Comparison of ENCODE assay signal across 10 mouse cellular contexts in genomic region chr13:54750699-54751098, GRCm38 (mm10). TPM values are rescaled to one million over a fixed set of nuclear protein-coding genes. Genes with fewer than 3 reads are reported as not detected.
DNase-seq lines count a peak whose midpoint lies in the region; ATAC-seq and TF ChIP-seq lines count a peak whose summit lies in the region.
"Had no signal": no experiment of that assay in that cellular context is flagged by ENCODE, and none has a peak within 500 bp of the region (broad histone marks: within the 10 kb centered on the region; RNA-seq: fewer than 3 reads in every experiment).

No protein-coding gene starts in this region.

- TF ChIP-seq POLR2A in kidney, adult 2 months (IDR thresholded peaks at IDR 0.05; ENCODE audit: low read depth, low read length) = no peak

- peak; percentile 26 for DNase-seq in CD4-positive, CD25-positive, alpha-beta regulatory T cell, adult 2 months (ENCODE audit: low read depth, low spot score)
- peak; percentile 8 for DNase-seq in kidney, adult 2 months
- peak; percentile 54 for DNase-seq in induced T-regulatory cell, adult 2 months (ENCODE audit: low read depth)
- DNase-seq in cerebellum, adult 9-10 months = no peak
- DNase-seq in right cerebral cortex, postnatal 36 days (ENCODE audit: low spot score in 2 of 2) = no peak
- DNase-seq: spleen, adult 18-20 months had no signal

- H3ac ChIP-seq in C2C12 (ENCODE audit: control insufficient read depth, insufficient read length, low read depth) = no peak overlapping the region

- no peak overlapping the region for H3K9ac ChIP-seq in kidney, embryonic 14.5 days (ENCODE audit: low read depth, low read length)

- no peaks in the 10 kb centered on the region for H3K36me3 ChIP-seq in kidney, adult 2 months (ENCODE audit: control insufficient read depth, insufficient read depth, low read length)
- H3K36me3 ChIP-seq in kidney, embryonic 14.5 days (ENCODE audit: control insufficient read depth, insufficient read depth, low read length) = no peaks in the 10 kb centered on the region
- H3K36me3 ChIP-seq in C2C12 (ENCODE audit: control insufficient read depth, insufficient read depth) = no peaks in the 10 kb centered on the region

- no peak for TF ChIP-seq CTCF in kidney, adult 2 months (conservative IDR thresholded peaks at IDR 0.05; ENCODE audit: insufficient read depth, insufficient read length, low read depth, low read length)
- TF ChIP-seq CTCF in C2C12 (IDR thresholded peaks at IDR 0.05; ENCODE audit: control insufficient read depth, insufficient read depth, insufficient read length) = no peak

- no peak overlapping the region for H3K27ac ChIP-seq in kidney, adult 2 months (ENCODE audit: insufficient read depth, low read depth, low read length)
- no peak overlapping the region for H3K27ac ChIP-seq in kidney, embryonic 14.5 days (ENCODE audit: low read depth, low read length)

- WGBS in kidney, adult 2 months = 2% methylated on average over 8 of the region's 8 CpGs
- 2% methylated on average over 8 of the region's 8 CpGs for WGBS in kidney, embryonic 14.5 days

- H3K79me3 ChIP-seq in C2C12 (ENCODE audit: low read depth) = no peaks in the 10 kb centered on the region

- ATAC-seq in CD4-positive, CD25-positive, alpha-beta regulatory T cell, adult 4 months = no peak
- ATAC-seq in kidney, embryonic 14.5 days (ENCODE audit: low FRiP score, low TSS enrichment) = no peak

- no peak overlapping the region for H3K4me3 ChIP-seq in kidney, adult 2 months (ENCODE audit: insufficient read depth, low read depth, low read length)
- H3K4me3 ChIP-seq in kidney, embryonic 14.5 days (ENCODE audit: low read length) = no peak overlapping the region
- no peak overlapping the region for H3K4me3 ChIP-seq in C2C12 (ENCODE audit: insufficient read depth, poor library complexity, severe bottlenecking)

- no peaks in the 10 kb centered on the region for H3K27me3 ChIP-seq in kidney, adult 2 months (replicated peaks; ENCODE audit: control insufficient read depth, insufficient read depth, low read length)
- peaks cover 39% of the 10 kb centered on the region for H3K27me3 ChIP-seq in kidney, embryonic 14.5 days (ENCODE audit: control insufficient read depth, insufficient read depth, low read length)
- peaks cover 24% of the 10 kb centered on the region for H3K27me3 ChIP-seq in C2C12 (ENCODE audit: control insufficient read depth, insufficient read depth, insufficient read length)

- no peaks in the 10 kb centered on the region for H3K79me2 ChIP-seq in C2C12 (ENCODE audit: control insufficient read depth, insufficient read depth)

- H3K4me2 ChIP-seq in kidney, embryonic 14.5 days (replicated peaks; ENCODE audit: low read depth, low read length) = no peak overlapping the region

- H3K9me3 ChIP-seq in kidney, embryonic 14.5 days (ENCODE audit: control insufficient read depth, low read length) = no peaks in the 10 kb centered on the region

- H3K4me1 ChIP-seq in kidney, adult 2 months (ENCODE audit: control insufficient read depth, insufficient read depth, low read length) = no peaks in the 10 kb centered on the region
- H3K4me1 ChIP-seq in kidney, embryonic 14.5 days (ENCODE audit: control insufficient read depth, insufficient read depth, low read length) = peaks cover 4% of the 10 kb centered on the region; the same call in 1 of the 2 replicates

TF ChIP-seq in C2C12, 6 proteins besides CTCF, POLR2A, EP300 and RAD21:
- TF ChIP-seq CEBPB (IDR thresholded peaks at IDR 0.05; ENCODE audit: low read depth) (no peak), MAX (IDR thresholded peaks at IDR 0.05) (peak; percentile 89)

RNA-seq across cellular contexts. Expression of gene Gprin1, which starts 1.0 kb away (rescaled TPM):
- polyA plus RNA-seq in CD4-positive, CD25-positive, alpha-beta regulatory T cell, adult 4 months (2017; shearing (Covaris generic)) = not detected
- polyA plus RNA-seq in kidney, adult 2 months (2012; rRNA removed) = 0.03 and 0.04 TPM in 2 replicates
- 0.31 and 0.41 TPM in 2 replicates for polyA plus RNA-seq in kidney, embryonic 14.5 days (2014; fragmentation: Nextera tagmentation; extraction: Ambion mirVana)
- 0.20 TPM for polyA plus RNA-seq in C2C12 (2012; fragmentation: generic; extraction: Trizol)

RNA-seq across cellular contexts. Expression of gene Sncb, which starts 15.7 kb away (rescaled TPM):
- 1 to 10 TPM in 1 of 2 experiments, under 1 TPM in 1; 0.30 to 1.1 TPM for polyA plus RNA-seq in CD4-positive, CD25-positive, alpha-beta regulatory T cell, adult 4 months (2017; shearing (Covaris generic))
- 0.15 and 0.41 TPM in 2 replicates for polyA plus RNA-seq in kidney, adult 2 months (2012; rRNA removed)
- not detected in 2 replicates for polyA plus RNA-seq in kidney, embryonic 14.5 days (2014; fragmentation: Nextera tagmentation; extraction: Ambion mirVana)
- not detected for polyA plus RNA-seq in C2C12 (2012; fragmentation: generic; extraction: Trizol)

RNA-seq across cellular contexts. Expression of gene Eif4e1b, which starts 33.1 kb away (rescaled TPM):
- not detected for polyA plus RNA-seq in CD4-positive, CD25-positive, alpha-beta regulatory T cell, adult 4 months (2017; shearing (Covaris generic))
- polyA plus RNA-seq in kidney, adult 2 months (2012; rRNA removed) = not detected in 2 replicates
- not detected in 2 replicates for polyA plus RNA-seq in kidney, embryonic 14.5 days (2014; fragmentation: Nextera tagmentation; extraction: Ambion mirVana)
- polyA plus RNA-seq in C2C12 (2012; fragmentation: generic; extraction: Trizol) = not detected
- polyA plus RNA-seq: brain, embryonic 14.5 days had no signal

RNA-seq across cellular contexts. Expression of gene Tspan17, which starts 38.5 kb away (rescaled TPM):
- 1 to 10 TPM; 2.1 to 2.7 TPM for polyA plus RNA-seq in CD4-positive, CD25-positive, alpha-beta regulatory T cell, adult 4 months (2017; shearing (Covaris generic))
- 10.0 and 12.6 TPM in 2 replicates for polyA plus RNA-seq in kidney, adult 2 months (2012; rRNA removed)
- polyA plus RNA-seq in kidney, embryonic 14.5 days (2014; fragmentation: Nextera tagmentation; extraction: Ambion mirVana) = 5.2 and 6.4 TPM in 2 replicates
- 26.6 TPM for polyA plus RNA-seq in C2C12 (2012; fragmentation: generic; extraction: Trizol)

RNA-seq across cellular contexts. Expression of gene Cdhr2, which starts 49.4 kb away (rescaled TPM):
- not detected for polyA plus RNA-seq in CD4-positive, CD25-positive, alpha-beta regulatory T cell, adult 4 months (2017; shearing (Covaris generic))
- polyA plus RNA-seq in kidney, adult 2 months (2012; rRNA removed) = 31.3 and 37.9 TPM in 2 replicates
- 1.2 and 1.9 TPM in 2 replicates for polyA plus RNA-seq in kidney, embryonic 14.5 days (2014; fragmentation: Nextera tagmentation; extraction: Ambion mirVana)
- polyA plus RNA-seq in C2C12 (2012; fragmentation: generic; extraction: Trizol) = 0.01 TPM

Comparison
In these comparisons a context has a peak if more than half of its experiments do, and no peak if none do; other contexts are left out.
1. DNase-seq: peak in CD4-positive, CD25-positive, alpha-beta regulatory T cell, adult 2 months (single experiment), kidney, adult 2 months (single experiment) and induced T-regulatory cell, adult 2 months (single experiment); none in cerebellum, adult 9-10 months (single experiment) and right cerebral cortex, postnatal 36 days (0 of 2).